Mouse (Mus musculus) bone marrow, adult 2 months (tissue): ENCODE measurements around the gene Chst8.

Source experiments
- CTCF ChIP-seq: fragments of 200-500 bp; IDR thresholded peaks from 2 replicates; pipeline ENCODE4 v1.5.1; 2011; ENCODE audit warnings: low read length, control low read depth; ENCODE audit not compliant: control insufficient read depth, insufficient read depth
- POLR2A ChIP-seq: fragments of 200-500 bp; IDR thresholded peaks from 2 replicates; pipeline ENCODE4 v1.6.1; 2011; ENCODE audit warnings: low read depth, mild to moderate bottlenecking, control low read depth, low read length, borderline replicate concordance; ENCODE audit not compliant: control insufficient read depth

DNA sequence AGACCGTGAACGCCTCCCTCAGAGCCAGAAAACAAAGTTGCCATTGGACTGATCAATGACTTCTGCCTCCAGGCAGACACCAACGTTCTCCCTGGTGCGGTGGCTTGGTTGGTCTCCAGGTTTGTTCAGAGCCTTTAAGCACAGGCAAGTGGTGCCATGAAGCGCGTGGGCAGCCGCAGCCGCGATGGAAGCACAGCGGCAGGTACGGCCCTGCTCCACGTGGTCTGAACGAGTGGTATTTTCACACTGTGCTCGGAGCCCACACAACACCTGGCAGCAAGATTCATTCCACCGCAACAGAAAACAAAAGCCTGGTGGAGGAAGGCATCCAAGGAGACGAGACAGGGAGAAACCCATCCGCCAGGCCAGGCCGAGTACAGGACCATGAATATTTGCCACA, 7.3 kb upstream of the Chst8 start:
- TF ChIP-seq CTCF = no peak
- no peak for TF ChIP-seq POLR2A
